Mouse (Mus musculus): ENCODE results near the gene Tor2a.

Gene Tor2a

GRCm38 (mm10) chr2:32757056-32757845 lies at the start of gene Tor2a:
Gene Tor2a (plus strand): TSS chr2:32757234.
- peak; percentile 94 to 96 for DNase-seq (ENCODE audit: low spot score in 2 of 2)

GRCm38 (mm10) chr2:32708643-32709042 lies 48.4 kb upstream of the Tor2a start:
- DNase-seq (ENCODE audit: low spot score in 2 of 2) = no peak

DNA sequence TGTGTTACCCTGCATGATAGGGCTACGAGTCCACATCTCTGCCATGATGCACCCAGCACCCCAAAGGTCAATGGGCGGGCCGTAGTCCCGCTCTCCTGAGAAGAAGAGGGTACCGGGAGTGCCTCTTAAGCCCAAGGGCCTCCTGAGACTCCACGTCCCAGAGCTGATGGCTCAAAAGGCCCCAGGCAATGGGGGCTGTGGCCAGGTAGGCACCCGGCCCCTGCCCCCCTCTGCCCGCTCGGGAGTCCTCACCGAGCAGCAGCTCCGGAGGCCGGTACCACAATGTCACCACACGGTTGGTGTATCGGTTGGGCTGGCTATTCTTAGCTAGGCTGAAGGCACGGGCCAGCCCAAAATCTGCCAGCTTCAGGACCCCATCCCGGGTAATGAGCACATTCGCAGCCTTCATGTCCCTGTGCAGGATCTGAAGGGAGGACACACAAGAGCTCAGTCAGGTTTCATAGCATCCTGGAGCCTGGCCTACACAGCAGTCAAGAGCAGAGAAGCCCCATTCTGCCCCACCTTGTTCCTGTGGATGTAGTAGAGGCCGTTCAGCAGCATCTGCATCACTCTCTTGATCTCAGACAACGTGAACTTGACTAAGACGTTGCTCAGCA lies 47.4 kb upstream of the Tor2a start:
- no peak for DNase-seq (ENCODE audit: low spot score in 2 of 2)

- DNase-seq (ENCODE audit: low spot score in 2 of 2) = no peak
Measured at GRCm38 (mm10) chr2:32710425-32710824, 46.6 kb upstream of the Tor2a start.

DNA sequence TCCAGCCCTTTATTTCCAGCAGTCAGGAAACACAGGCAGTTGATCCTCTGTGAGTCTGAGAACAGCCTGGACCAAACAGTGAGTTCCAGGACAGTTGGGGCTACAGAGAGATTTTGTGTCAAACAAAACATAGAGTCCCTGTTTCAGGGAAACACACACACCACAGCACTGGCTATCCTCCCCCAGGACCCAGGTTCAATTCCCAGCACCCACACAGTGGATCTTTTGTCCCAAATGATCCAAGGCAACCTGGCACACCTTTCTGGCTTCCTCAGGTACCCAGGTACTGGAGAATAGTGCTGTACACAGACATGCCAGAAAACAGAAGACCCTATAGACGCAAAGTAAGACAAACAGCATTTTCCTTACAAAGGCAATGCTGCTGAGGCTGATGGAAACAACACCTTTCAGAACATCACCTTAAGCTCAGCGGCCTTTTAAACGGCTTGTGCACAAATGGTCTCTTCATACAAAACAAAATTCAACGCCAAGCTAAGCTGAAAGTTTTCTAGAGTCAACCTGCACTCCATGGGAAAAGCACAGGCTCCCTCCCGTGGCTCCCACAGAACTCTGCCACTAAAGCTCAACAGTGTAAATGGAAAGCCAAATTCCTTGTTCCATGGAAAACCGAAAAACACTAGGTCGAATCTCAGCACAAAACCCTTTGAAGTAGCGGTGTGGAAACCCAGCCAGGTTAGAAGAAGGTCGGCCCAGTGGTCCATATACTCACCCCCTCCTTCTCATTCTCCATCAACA lies 45.6 kb upstream of the Tor2a start:
- no peak for DNase-seq (ENCODE audit: low spot score in 2 of 2)

DNA sequence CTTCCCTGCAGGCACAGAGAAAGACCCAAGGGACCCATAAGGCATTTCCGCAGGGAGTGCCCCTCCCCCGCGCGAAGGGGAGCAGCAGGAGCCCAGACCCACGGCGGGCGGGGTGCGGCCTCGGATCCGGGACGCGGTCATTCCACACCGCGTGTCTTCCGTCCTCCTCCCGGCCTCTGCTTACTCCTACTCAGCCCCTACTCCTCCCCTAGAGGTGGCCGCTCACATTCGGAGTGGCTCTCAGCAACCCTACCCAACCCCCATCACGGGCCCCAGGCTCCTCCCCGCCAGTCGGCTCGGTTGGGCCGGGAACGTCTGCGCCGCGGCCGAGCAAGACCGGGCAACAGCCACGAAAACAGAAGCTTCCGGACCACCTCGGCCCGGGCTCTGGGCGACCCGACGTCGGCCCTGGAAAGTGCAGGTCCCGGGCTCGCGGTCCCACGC lies 44.9 kb upstream of the Tor2a start:
- peak; percentile 52 to 61 for DNase-seq (ENCODE audit: low spot score in 2 of 2)

DNA sequence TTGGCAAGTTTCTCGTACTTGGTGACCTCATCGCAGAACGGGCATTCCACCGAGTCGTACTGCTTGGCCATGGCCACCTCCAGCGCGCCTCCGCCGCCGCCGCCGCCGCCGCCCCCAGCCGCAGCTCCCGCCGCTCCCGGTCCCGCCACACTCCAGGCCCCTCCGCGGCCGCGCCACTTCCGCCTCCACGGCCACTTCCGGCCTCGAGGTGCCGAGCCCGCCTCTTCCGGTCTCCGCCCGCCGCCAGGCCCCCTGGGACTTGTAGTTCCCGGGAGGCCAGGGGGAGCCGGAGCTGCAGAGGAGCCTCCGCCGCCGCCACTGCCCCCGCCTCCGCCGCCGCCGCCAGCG lies 44.5 kb upstream of the Tor2a start:
- DNase-seq (ENCODE audit: low spot score in 2 of 2) = peak; percentile 89 to 95

DNA sequence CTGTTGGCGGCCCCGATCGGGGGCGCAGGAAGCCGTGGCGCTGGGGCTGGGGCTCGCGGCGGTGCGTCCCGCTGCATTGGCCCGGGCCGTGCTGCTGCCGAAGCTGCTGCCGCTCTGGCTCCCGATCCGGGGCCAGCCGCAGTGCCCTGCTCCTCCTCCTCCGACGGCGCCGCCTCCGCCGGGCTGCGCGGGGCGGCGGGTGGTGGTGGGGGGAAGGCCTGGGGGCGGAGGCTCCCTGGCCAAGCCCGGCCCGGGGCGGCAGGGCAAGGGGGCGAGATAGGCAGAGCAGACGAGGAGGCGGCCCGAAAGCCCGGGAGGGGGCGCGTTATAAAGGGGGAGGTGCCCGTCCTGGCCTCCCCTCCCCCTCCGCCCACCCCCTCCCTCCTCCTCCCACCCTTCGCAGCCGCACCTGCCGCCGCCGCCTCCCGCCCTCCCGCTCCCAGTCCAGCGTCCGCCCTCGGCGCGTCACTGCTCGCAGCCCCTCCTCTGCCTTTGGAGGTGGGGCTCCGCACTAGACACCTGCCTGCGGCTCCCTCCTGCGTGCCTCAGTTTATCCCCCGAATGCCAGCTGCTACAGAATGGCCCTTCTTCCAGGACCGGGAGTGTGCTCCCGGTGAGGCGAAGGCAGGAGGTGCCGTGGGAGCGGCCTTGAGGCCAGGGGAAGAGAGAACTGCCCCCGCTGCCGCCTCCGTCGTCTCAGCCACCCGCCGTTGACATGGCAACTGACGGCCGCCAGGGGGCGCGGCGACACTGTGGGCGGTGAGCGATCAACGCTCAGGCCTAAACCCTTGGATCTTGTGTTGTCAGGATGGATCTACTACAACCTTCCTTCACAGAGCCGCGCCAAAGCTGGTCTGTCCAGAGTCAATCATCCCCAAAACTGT lies 43.9 kb upstream of the Tor2a start, which contains the start of gene Cdk9:
Gene Cdk9, minus strand, starts transcription at position 143 of the 884 bp plus-strand sequence.
- DNase-seq (ENCODE audit: low spot score in 2 of 2) = peak; percentile 87 to 95

DNA sequence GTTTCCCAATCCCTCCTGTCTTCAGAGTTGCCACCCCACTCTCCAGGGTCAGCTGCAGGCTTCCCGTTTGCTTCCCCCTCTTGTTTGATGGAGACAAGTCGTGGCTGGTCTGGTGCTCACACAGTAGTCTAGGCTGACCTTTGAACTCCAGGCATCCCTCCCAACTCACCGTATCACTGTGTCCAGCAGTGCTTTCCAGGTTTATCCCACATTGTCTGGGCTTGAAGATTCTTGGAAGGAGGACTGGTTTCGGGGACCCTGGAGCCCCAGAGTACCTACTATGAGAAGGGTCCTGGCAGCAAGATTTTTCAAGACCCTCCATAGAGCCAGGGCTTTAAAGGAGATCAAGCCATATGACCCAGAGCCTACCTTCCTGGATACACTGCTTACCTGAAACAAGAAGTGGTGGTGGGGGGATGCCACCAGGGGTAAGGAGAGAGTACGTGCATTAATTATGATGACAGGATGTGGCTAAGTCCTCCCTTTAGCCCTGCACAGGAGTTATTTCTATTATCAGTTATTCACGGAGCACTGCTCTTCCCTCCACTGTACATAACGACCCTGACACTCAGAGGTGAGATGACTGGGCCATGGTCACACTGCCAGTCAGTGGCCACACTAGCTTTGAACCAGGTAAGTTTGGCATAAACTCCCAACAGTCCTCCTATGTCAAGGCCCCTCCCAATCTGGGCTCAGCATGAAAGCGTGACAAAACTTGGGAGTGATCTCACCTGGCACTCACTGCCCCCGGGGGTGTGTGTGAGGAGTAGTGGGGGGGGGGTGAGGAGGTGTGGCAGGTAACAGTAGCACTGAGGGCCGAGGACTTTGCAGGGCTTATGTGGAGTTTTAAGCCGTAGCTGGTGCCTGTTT lies 42.7 kb upstream of the Tor2a start:
- no peak for DNase-seq (ENCODE audit: low spot score in 2 of 2)

DNA sequence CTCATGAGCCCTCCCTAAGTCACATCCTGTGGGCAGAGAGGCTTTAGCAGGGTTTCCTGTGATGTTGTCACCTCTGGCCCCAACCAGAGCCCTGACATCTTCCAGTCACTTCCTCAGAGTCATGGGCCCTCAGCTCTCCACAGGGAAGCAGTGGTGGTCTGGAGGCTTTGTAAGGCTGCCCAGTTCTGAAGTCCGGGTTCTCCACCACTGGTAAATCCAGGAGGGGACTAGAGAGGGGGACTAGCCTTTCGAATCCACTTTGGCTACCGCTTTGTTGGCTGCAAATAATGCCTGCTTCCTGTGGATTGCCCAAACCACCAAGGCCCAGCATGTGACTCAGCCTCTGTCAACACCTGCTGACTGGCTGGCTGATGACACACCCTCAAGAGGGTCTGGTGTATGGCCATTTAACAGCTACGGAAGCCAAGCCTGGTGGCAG lies 42.0 kb upstream of the Tor2a start:
- DNase-seq (ENCODE audit: low spot score in 2 of 2) = no peak

DNA sequence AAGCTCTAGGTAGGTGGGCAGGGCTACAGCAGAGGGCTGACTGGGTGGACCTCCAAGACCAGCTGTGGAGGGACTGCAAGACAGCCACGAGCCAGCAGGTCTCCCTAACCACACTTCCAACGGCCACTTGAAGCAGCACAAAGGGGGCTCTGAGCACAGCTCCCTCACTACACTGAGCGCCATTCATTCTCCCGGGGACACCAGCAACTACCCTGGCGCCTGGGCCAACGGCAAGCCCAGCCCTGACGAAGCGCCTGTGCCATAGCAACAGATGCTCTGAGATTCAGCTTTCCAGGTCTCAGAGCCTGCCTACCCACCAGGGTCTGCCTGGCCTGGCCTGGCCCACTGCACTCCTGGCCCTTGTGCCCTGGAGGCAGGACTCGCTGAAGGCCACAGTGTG lies 38.3 kb upstream of the Tor2a start:
- DNase-seq (ENCODE audit: low spot score in 2 of 2) = no peak

DNA sequence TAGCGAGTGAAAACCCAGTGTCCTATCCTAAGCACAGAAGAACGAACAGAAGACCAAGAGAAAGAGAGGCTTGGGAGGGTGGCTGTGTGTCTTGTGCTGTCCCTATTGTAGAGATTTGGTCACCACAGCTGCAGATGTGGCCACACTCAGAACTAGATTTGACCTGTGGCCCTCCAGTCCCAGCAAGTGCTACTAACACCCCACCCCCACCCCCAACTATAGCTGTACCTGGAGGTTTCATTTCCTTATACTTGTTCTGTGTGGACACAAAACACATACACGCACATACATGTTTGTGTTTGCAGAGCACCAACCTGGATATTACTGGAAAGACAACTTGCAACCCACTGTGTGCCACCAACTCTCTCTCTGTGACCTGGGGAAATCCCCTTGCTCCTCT lies 37.0 kb upstream of the Tor2a start:
- DNase-seq (ENCODE audit: low spot score in 2 of 2) = no peak

DNA sequence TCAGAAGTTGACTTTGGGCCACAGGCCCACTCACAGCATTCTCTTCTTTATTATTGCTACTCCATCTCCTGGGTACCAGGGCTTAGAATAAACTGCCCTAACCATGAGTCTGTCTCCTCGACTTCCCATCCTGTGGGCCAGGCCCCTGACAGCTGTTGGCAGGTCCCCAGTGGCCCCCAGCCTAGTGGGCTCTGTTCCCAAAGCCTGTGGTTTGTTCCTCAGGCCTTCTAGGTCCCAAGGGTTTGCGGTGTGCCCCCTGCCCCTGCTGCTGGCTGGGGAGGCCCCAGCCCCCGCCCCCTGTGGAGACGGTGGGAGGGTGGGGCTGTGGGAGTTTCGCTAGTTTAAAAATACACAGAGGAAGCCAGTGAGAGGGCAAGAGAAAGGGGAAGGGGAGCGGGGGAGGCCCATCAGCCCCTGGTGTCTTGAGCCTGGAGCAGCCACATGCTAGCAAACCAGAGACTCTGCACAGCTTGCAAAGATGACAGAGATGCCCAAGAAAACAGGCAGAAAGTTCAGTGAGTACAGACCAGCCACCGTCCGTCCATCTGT lies 36.3 kb upstream of the Tor2a start, which contains the start of gene Sh2d3c:
Gene Sh2d3c, plus strand, starts transcription at position 375 of the 549 bp plus-strand sequence.
- DNase-seq (ENCODE audit: low spot score in 2 of 2) = peak in 1 of 2 experiments; percentile 25

DNA sequence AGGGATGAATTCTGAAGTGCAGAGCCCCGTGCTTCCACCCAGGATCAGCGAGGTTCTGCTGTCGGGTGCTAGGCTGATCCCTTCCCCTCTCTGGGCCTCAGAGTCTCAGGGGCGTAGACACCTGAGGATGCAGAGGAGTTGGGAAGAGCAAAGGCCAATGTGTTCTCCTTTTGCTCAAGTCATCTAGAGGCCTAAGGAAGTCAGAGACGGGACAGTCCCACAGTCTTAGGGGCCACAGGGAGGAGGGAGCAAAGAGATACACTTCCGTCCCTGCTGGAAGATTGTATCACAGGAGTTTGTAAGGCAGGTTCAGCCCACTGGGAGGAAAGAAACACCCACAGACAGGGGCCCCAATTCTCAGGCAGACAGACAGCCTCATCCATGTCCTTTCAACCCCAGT lies 35.0 kb upstream of the Tor2a start:
- DNase-seq (ENCODE audit: low spot score in 2 of 2) = no peak

- no peak for DNase-seq (ENCODE audit: low spot score in 2 of 2)
Measured at GRCm38 (mm10) chr2:32722581-32722980, 34.5 kb upstream of the Tor2a start.

GRCm38 (mm10) chr2:32724149-32724548 lies 32.9 kb upstream of the Tor2a start:
- no peak for DNase-seq (ENCODE audit: low spot score in 2 of 2)

DNA sequence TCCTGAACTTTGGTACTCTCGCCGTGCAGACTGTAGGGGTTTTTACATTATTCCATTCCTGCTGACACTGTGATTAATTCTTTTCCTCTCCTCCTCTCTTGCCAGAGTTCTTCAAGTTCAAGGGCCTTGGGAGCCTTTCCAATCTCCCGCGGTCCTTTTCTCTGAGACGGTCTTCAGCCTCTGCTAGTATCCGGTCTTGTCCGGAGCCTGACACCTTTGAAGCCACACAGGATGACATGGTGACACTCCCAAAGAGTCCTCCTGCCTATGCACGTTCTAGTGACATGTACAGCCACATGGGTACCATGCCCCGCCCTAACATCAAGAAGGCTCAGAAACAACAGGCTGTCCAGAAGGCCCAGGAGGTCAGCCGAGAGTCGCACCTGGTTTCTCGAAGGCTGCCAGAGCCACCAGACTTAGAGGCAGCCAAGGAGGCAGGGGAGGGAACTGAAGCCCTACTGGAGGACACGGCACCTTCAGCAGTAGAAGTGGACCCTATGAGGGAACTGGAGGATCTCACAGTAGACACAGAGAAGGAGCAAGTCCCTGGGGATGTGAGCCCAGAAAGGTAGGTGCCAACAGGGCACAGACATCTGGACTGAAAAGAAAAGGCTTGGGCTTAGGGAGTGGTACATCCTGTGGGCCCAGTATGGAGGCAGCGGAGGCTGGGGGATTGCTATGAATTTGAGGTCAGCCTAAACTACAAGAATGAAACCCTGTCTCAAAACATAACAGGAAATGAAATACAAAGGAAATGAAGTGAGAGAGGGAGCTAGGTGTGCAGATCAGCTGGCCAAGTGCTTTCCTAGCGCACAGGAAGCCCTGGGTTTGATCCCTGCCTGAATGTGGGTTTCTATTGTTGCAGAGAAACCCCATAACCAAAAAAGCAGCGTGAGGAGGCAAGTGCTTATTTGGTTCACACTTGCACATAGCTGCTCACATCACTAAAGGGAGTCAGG lies 31.9 kb upstream of the Tor2a start:
- DNase-seq (ENCODE audit: low spot score in 2 of 2) = no peak

DNA sequence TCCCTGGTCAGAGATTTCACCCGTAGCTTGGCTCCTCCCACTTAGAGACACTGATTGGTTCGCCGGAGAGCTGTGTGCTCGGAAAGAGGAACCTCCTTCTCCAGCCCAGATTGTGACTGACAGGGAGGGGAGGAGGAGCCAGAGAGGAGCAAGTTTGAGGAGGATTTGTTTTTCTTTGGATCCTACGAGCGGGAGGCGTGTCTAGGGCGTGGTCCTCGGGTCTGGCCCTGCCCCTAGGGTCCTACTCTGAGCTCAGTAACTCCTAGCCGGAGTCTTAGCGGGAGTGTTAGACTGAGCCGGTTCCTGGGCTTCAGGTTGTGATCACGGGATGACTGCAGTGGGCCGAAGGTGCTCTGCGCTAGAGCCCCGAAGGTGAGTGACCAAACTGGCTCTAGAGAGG lies 29.6 kb upstream of the Tor2a start:
- DNase-seq (ENCODE audit: low spot score in 2 of 2) = peak; percentile 86 to 91

DNA sequence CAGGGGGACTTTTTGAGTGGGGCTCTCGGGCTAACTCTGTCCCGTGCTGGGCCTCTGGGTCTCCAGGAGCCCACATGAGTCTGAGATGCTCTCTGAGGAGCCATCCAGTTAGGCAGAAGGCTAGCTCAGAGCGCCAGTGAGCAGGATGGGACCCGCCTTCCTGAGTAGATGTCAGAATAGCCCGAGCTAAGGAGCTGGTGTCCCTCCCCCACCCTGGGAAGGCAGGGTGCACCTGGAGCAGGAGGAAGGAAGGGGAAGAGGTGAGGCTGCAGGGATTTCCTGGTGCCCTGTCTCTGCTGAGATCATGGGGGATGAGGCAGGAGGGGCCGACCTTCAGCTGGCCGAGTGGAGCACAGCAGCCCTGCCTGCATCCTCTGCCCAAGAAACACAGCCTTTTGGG lies 28.6 kb upstream of the Tor2a start:
- DNase-seq (ENCODE audit: low spot score in 2 of 2) = no peak

Measured in urinary bladder, adult 18-20 months (tissue).